Mouse (Mus musculus): ENCODE data around the gene Olfm1. TPM values are rescaled to one million over a fixed set of nuclear protein-coding genes. Genes with fewer than 3 reads are reported as not detected.

Gene Olfm1
- total RNA-seq (2021): 10 to 100 TPM; 34.7 to 45.6 TPM
- long read RNA-seq, experiment 1, transcript Olfm1-201 (6 exons, 2,757 nt): major isoform, 33 of 64 reads
- long read RNA-seq, experiment 1, transcript Olfm1-204 (6 exons, 2,513 nt): minor isoform, 10 of 64 reads
- long read RNA-seq, experiment 1, transcript Olfm1-203 (4 exons, 1,072 nt): minor isoform, 5 of 64 reads
- long read RNA-seq, experiment 1, partial matches to known transcripts: 9 of 64 reads
- long read RNA-seq, experiment 1, other reads (novel, unspliced or antisense): 5 of 64 reads
- long read RNA-seq, experiment 2, transcript Olfm1-204 (6 exons, 2,513 nt): minor isoform, 8 of 44 reads
- long read RNA-seq, experiment 2, transcript Olfm1-203 (4 exons, 1,072 nt): minor isoform, 5 of 44 reads
- long read RNA-seq, experiment 2, transcript Olfm1-201 (6 exons, 2,757 nt): major isoform, 26 of 44 reads
- long read RNA-seq, experiment 2, partial matches to known transcripts: 1 of 44 reads
- long read RNA-seq, experiment 2, other reads (novel, unspliced or antisense): 3 of 44 reads

- peak; percentile 66 for DNase-seq
Measured at GRCm38 (mm10) chr2:28192821-28193689, at the start of gene Olfm1. TSS of gene Olfm1 (plus strand) at chr2:28192992.

- no peak for DNase-seq
Measured at GRCm38 (mm10) chr2:28143417-28144045, 49.3 kb upstream of the Olfm1 start.

GRCm38 (mm10) chr2:28145702-28146101, 47.1 kb upstream of the Olfm1 start:
- DNase-seq: no peak

GRCm38 (mm10) chr2:28146152-28146551, 46.6 kb upstream of the Olfm1 start:
- no peak for DNase-seq

- DNase-seq: no peak
Measured at GRCm38 (mm10) chr2:28146685-28147084, 46.1 kb upstream of the Olfm1 start.

- no peak for DNase-seq
Measured at GRCm38 (mm10) chr2:28147248-28147794, 45.5 kb upstream of the Olfm1 start.

GRCm38 (mm10) chr2:28149688-28150087, 43.1 kb upstream of the Olfm1 start:
- no peak for DNase-seq

GRCm38 (mm10) chr2:28160568-28160967, 32.2 kb upstream of the Olfm1 start:
- DNase-seq: no peak

GRCm38 (mm10) chr2:28165570-28165969, 27.2 kb upstream of the Olfm1 start:
- DNase-seq: no peak

- no peak for DNase-seq
Measured at GRCm38 (mm10) chr2:28169336-28169735, 23.5 kb upstream of the Olfm1 start.

- DNase-seq: no peak
Measured at GRCm38 (mm10) chr2:28171962-28172361, 20.8 kb upstream of the Olfm1 start.

- no peak for DNase-seq
Measured at GRCm38 (mm10) chr2:28173225-28174141, 19.3 kb upstream of the Olfm1 start.

- no peak for DNase-seq
Measured at GRCm38 (mm10) chr2:28174441-28174840, 18.4 kb upstream of the Olfm1 start.

GRCm38 (mm10) chr2:28178600-28178999, 14.2 kb upstream of the Olfm1 start:
- no peak for DNase-seq

GRCm38 (mm10) chr2:28180053-28180452, 12.7 kb upstream of the Olfm1 start:
- no peak for DNase-seq

- no peak for DNase-seq
Measured at GRCm38 (mm10) chr2:28188398-28188944, 4.3 kb upstream of the Olfm1 start.

GRCm38 (mm10) chr2:28193690-28194087, 897 bp downstream of the Olfm1 start:
- DNase-seq: no peak

- DNase-seq: peak; percentile 74
Measured at GRCm38 (mm10) chr2:28194962-28195617, 2.3 kb downstream of the Olfm1 start.

- no peak for DNase-seq
Measured at GRCm38 (mm10) chr2:28195726-28196125, 2.9 kb downstream of the Olfm1 start.

- no peak for DNase-seq
Measured at GRCm38 (mm10) chr2:28201441-28201841, 8.6 kb downstream of the Olfm1 start.
